Mouse (Mus musculus): ENCODE data around the gene Slc22a16.
"Not testable (repeated sequence)": the region's sequence is repeated elsewhere in the genome, so short reads cannot be mapped to it uniquely, and the experiment has no call there.

The Slc22a16 gene

GRCm38 (mm10) chr10:40570036-40570435 lies at the start of gene Slc22a16:
Gene Slc22a16 (plus strand): TSS chr10:40570336.
- DNase-seq (ENCODE audit: low spot score in 2 of 2): no peak

GRCm38 (mm10) chr10:40521579-40521978 lies 48.6 kb upstream of the Slc22a16 start:
- no peak for DNase-seq (ENCODE audit: low spot score in 2 of 2)

- no peak for DNase-seq (ENCODE audit: low spot score in 2 of 2)
Measured at GRCm38 (mm10) chr10:40523312-40523975, 46.7 kb upstream of the Slc22a16 start.

- no peak for DNase-seq (ENCODE audit: low spot score in 2 of 2)
Measured at GRCm38 (mm10) chr10:40524032-40524806, 45.9 kb upstream of the Slc22a16 start.

- DNase-seq (ENCODE audit: low spot score in 2 of 2): no peak
Measured at GRCm38 (mm10) chr10:40524991-40525390, 45.1 kb upstream of the Slc22a16 start.

GRCm38 (mm10) chr10:40525616-40526155 lies 44.5 kb upstream of the Slc22a16 start:
- no peak for DNase-seq (ENCODE audit: low spot score in 2 of 2)

- DNase-seq (ENCODE audit: low spot score in 2 of 2): no peak
Measured at GRCm38 (mm10) chr10:40526301-40526761, 43.8 kb upstream of the Slc22a16 start.

- DNase-seq (ENCODE audit: low spot score in 2 of 2): no peak
Measured at GRCm38 (mm10) chr10:40526986-40527385, 43.1 kb upstream of the Slc22a16 start.

- no peak for DNase-seq (ENCODE audit: low spot score in 2 of 2)
Measured at GRCm38 (mm10) chr10:40527573-40527972, 42.6 kb upstream of the Slc22a16 start.

GRCm38 (mm10) chr10:40528668-40529067 lies 41.5 kb upstream of the Slc22a16 start:
- no peak for DNase-seq (ENCODE audit: low spot score in 2 of 2)

GRCm38 (mm10) chr10:40529617-40530016 lies 40.5 kb upstream of the Slc22a16 start:
- DNase-seq (ENCODE audit: low spot score in 2 of 2): no peak

GRCm38 (mm10) chr10:40530661-40531060 lies 39.5 kb upstream of the Slc22a16 start:
- no peak for DNase-seq (ENCODE audit: low spot score in 2 of 2)

- DNase-seq (ENCODE audit: low spot score in 2 of 2): not testable (repeated sequence)
Measured at GRCm38 (mm10) chr10:40532586-40532985, 37.5 kb upstream of the Slc22a16 start.

- no peak for DNase-seq (ENCODE audit: low spot score in 2 of 2)
Measured at GRCm38 (mm10) chr10:40541351-40541750, 28.8 kb upstream of the Slc22a16 start.

GRCm38 (mm10) chr10:40549317-40549716 lies 20.8 kb upstream of the Slc22a16 start:
- DNase-seq (ENCODE audit: low spot score in 2 of 2): no peak

GRCm38 (mm10) chr10:40551801-40552200 lies 18.3 kb upstream of the Slc22a16 start:
- no peak for DNase-seq (ENCODE audit: low spot score in 2 of 2)

GRCm38 (mm10) chr10:40565695-40566094 lies 4.4 kb upstream of the Slc22a16 start:
- DNase-seq (ENCODE audit: low spot score in 2 of 2): not testable (repeated sequence)

- DNase-seq (ENCODE audit: low spot score in 2 of 2): no peak
Measured at GRCm38 (mm10) chr10:40575912-40576634, 5.9 kb downstream of the Slc22a16 start.

- no peak for DNase-seq (ENCODE audit: low spot score in 2 of 2)
Measured at GRCm38 (mm10) chr10:40583584-40584255, 13.6 kb downstream of the Slc22a16 start.

GRCm38 (mm10) chr10:40592186-40592585 lies 22.1 kb downstream of the Slc22a16 start:
- DNase-seq (ENCODE audit: low spot score in 2 of 2): no peak

GRCm38 (mm10) chr10:40597177-40597576 lies 27.0 kb downstream of the Slc22a16 start:
- DNase-seq (ENCODE audit: low spot score in 2 of 2): no peak
